Mouse (Mus musculus) retina, embryonic 14.5 days (tissue): Measurements from ENCODE around the gene Psg16.
A peak's percentile ranks its signal among the peaks of the same experiment; 100 is the strongest.
"Not testable (repeated sequence)": the region's sequence is repeated elsewhere in the genome, so short reads cannot be mapped to it uniquely, and the experiment has no call there.

Experiments used
- DNase-seq: peaks from one replicate; pipeline ENCODE4 v3.0.0-alpha.2; 2015; ENCODE audit warnings: low spot score

Psg16 gene

GRCm38 (mm10) chr7:17101631-17102030, 27.8 kb downstream of the Psg16 start:
- DNase-seq = not testable (repeated sequence)

GRCm38 (mm10) chr7:17135307-17135706, 61.5 kb downstream of the Psg16 start:
- DNase-seq = no peak

- no peak for DNase-seq
Measured at GRCm38 (mm10) chr7:17149931-17150330, 76.1 kb downstream of the Psg16 start, which contains the start of gene Ceacam3. Gene Ceacam3 (plus strand): TSS chr7:17150282.

- DNase-seq = peak; percentile 63
Measured at GRCm38 (mm10) chr7:17155634-17156033, 81.8 kb downstream of the Psg16 start.

GRCm38 (mm10) chr7:17156885-17157677, 83.2 kb downstream of the Psg16 start:
- no peak for DNase-seq

GRCm38 (mm10) chr7:17159011-17159410, 85.2 kb downstream of the Psg16 start:
- no peak for DNase-seq

- DNase-seq = no peak
Measured at GRCm38 (mm10) chr7:17171827-17172226, 98.0 kb downstream of the Psg16 start.
